Mouse (Mus musculus) lung, embryonic 14.5 days (tissue): ENCODE data around the gene Rlbp1. TPM values are rescaled to one million over a fixed set of nuclear protein-coding genes. Genes with fewer than 3 reads are reported as not detected.

ENCODE experiments used
- ATAC-seq: fragments of 200-750 bp; cut with Nextera tagmentation; 2 replicates; pipeline ENCODE4 v1.8.0; 2017; ENCODE audit warnings: mild to moderate bottlenecking, moderate TSS enrichment, moderate library complexity; ENCODE audit not compliant: insufficient read depth
- DNase-seq: peaks from one replicate; pipeline ENCODE4 v3.0.0-alpha.2; 2015
- H3K27ac ChIP-seq: fragments of 300-500 bp; sonication (generic); 2 replicates; pipeline ENCODE4 v1.5.1; 2014; ENCODE audit warnings: low read depth, mild to moderate bottlenecking, moderate library complexity
- H3K27me3 ChIP-seq: fragments of 300-500 bp; sonication (generic); 2 replicates; pipeline ENCODE4 v1.6.1; 2014; ENCODE audit warnings: low read length, control low read depth; ENCODE audit not compliant: insufficient read depth
- H3K36me3 ChIP-seq: fragments of 300-500 bp; sonication (generic); 2 replicates; pipeline ENCODE4 v1.6.1; 2014; ENCODE audit warnings: control low read depth; ENCODE audit not compliant: insufficient read depth
- H3K4me1 ChIP-seq: fragments of 300-500 bp; sonication (generic); 2 replicates; pipeline ENCODE4 v1.6.1; 2014; ENCODE audit warnings: antibody characterized with exemption, control low read depth; ENCODE audit not compliant: insufficient read depth
- H3K4me2 ChIP-seq: fragments of 300-500 bp; sonication (generic); 2 replicates; pipeline ENCODE4 v1.6.1; 2014; ENCODE audit warnings: mild to moderate bottlenecking
- H3K4me3 ChIP-seq: fragments of 300-500 bp; sonication (generic); 2 replicates; pipeline ENCODE4 v1.5.1; 2014; ENCODE audit warnings: low read depth, low read length
- H3K9ac ChIP-seq: fragments of 300-500 bp; sonication (generic); 2 replicates; pipeline ENCODE4 v1.6.1; 2014
- H3K9me3 ChIP-seq: fragments of 300-500 bp; sonication (generic); 2 replicates; pipeline ENCODE4 v1.6.1; 2016; ENCODE audit warnings: low read depth, low read length, control low read depth
- CTCF ChIP-seq: IDR thresholded peaks from 2 replicates; pipeline ENCODE4 v1.5.1; 2016; ENCODE audit warnings: antibody characterized with exemption, low read depth
- WGBS: fragments of 180-500 bp; shearing (Covaris S2); extraction: QIAGEN DNeasy Blood & Tissue Kit; methylation state at CpG from one replicate; pipeline ENCODE4 v1.1.7; 2014; 5-methylcytosine and 5-hydroxymethylcytosine counted together
- polyA plus RNA-seq: library from polyadenylated mRNA; unstranded; fragments of >200 nt; fragmentation: Nextera tagmentation; extraction: Ambion mirVana; gene quantifications from 2 replicates; pipeline ENCODE4 v1.2.1, GENCODE M21; 2014

Rlbp1 gene
- polyA plus RNA-seq, 1 experiment from 2014 or later: 0.54 TPM

- under 1% methylated on average over 44 of the region's 44 CpGs for WGBS
- H3K4me2 ChIP-seq: peak within 1 kb of the TSS; percentile 93
- peak within 1 kb of the TSS; percentile 65 for H3K4me3 ChIP-seq
- H3K4me1 ChIP-seq: no peaks in the 10 kb centered on the region
- ATAC-seq (peak; percentile 96), DNase-seq (peak; percentile 99)
- TF ChIP-seq CTCF: no peak
- H3K27me3 ChIP-seq: no peaks in the 10 kb centered on the region
- no peaks in the 10 kb centered on the region for H3K9me3 ChIP-seq
- H3K36me3 ChIP-seq: no peaks in the 10 kb centered on the region; the same call in 1 of the 2 replicates
- peak within 1 kb of the TSS; percentile 87 for H3K27ac ChIP-seq
- H3K9ac ChIP-seq: peak within 1 kb of the TSS; percentile 71
Observed at GRCm38 (mm10) chr7:79391883-79392649, 5.2 kb upstream of the Rlbp1 start, which contains the start of gene Fanci. Fanci (plus strand) TSS chr7:79391929.

DNA sequence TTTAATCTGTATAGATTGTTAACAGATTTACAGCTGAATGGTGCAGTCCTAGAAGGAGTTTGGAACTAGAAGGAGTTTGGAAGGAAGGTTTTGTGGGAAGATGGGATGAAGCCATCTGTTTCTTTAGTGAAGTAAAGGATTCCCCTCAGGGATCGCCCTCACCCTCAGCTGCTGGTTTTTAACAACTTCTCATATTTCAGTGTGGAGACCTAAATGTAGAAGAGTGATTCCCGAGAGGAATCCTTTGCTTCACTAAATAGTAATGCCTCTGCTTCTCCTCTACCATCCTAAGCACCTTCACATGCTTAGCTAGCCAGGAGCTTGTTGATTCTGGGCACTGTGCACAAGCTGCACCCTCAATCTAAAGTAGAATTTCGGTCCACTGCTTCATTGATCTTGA, 4.6 kb upstream of the Rlbp1 start:
- Histone ChIP-seq H3K27me3 (no peaks in the 10 kb centered on the region), H3K4me3 (peak overlapping the region; percentile 65), H3K9ac (peak overlapping the region; percentile 71), H3K9me3 (no peaks in the 10 kb centered on the region), H3K36me3 (no peaks in the 10 kb centered on the region; the same call in 1 of the 2 replicates), H3K27ac (peak overlapping the region; percentile 87), H3K4me1 (no peaks in the 10 kb centered on the region), H3K4me2 (peak overlapping the region; percentile 93)
- DNase-seq (no peak), ATAC-seq (peak; percentile 10; the same call in 1 of the 2 replicates)
- TF ChIP-seq CTCF: no peak
- 2% methylated on average over 3 of the region's 3 CpGs for WGBS

DNA sequence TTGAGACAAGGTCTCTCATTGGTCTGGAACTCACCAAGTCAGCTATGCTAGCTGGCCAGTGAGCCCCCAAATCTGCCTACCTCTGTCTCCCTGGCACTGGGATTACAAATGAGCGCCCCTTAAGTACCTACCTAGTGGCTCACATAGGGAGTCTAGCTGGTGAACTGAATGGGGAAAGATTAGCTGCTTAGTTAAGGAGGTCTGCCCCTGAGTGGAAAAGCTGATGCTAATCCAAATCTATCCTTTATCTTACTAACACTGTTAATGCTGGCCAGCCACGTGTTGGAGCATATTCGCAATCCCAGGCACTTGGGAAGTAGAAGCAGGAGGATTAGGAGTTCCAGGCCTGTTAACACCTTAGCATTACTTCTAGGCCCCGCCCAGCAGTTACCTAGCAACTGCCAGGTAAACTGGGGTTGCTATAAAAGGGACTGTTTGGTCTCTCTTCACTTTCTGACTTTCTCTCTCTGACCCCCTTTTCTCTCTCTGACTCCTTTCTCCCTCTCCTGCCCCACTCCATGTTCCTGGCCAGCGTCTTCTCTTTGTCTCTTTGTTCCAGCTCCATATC, 3.4 kb upstream of the Rlbp1 start:
- ATAC-seq (no peak), DNase-seq (peak; percentile 27)
- 52% methylated on average over 5 of the region's 5 CpGs for WGBS

DNA sequence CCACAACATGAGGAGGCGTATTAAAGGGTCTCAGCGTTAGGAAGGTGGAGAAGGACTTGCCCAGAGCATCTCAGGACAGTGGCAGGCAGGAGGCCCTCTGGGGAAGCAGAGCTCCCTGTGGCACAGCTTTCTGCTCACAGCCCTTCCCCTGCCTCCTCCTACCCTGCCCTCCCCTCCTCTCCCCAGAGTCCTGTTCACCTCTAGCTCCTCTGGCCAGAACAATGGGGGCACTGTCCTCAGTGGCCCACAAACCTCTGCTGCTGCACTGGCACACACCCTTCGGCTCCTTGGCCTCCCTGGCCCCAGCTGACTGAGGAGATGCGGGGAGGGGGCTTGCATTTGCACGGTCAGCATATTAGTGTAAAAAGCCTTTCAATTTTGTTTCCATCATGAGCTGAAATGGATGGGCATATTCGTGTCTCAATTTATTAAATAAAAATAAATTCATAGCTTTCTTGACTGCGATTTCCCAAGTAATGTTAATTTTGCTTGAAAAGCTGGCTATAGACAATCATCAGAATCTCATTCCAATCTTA, 1.9 kb upstream of the Rlbp1 start:
- Histone ChIP-seq H3K4me2 (no peak overlapping the region), H3K27ac (no peak overlapping the region), H3K9ac (no peak overlapping the region), H3K4me3 (no peak overlapping the region), H3K27me3 (no peaks in the 10 kb centered on the region), H3K9me3 (no peaks in the 10 kb centered on the region), H3K4me1 (no peaks in the 10 kb centered on the region), H3K36me3 (no peaks in the 10 kb centered on the region)
- no peak for TF ChIP-seq CTCF
- DNase-seq (peak; percentile 15), ATAC-seq (no peak)
- WGBS: 70% methylated on average over 7 of the region's 7 CpGs

More for the DNA sequence above, 3.4 kb upstream of the Rlbp1 start:
- Histone ChIP-seq H3K4me2 (no peak overlapping the region), H3K4me1 (no peaks in the 10 kb centered on the region), H3K27me3 (no peaks in the 10 kb centered on the region), H3K4me3 (no peak overlapping the region), H3K36me3 (no peaks in the 10 kb centered on the region), H3K9ac (no peak overlapping the region), H3K9me3 (no peaks in the 10 kb centered on the region), H3K27ac (no peak overlapping the region)
- TF ChIP-seq CTCF: no peak

DNA sequence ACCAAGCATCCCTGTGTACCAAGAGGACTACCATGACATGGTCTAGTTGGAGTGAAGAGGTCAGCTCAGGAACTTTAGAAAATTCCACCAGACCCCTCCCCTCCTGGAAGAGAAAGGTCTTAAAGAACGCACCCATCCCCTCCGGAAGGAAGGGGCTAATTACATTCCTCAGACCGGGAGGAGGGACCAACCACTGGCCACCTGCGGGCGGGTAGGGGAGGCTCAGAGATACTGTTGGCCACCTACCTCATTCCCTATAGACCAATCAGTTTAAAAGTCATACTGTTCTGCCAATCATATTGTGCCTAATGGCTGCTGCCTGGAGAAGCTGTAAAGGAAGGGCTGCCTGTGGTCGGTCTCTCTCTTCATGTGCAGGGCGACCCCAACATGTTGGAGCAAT, 1.1 kb upstream of the Rlbp1 start:
- Histone ChIP-seq H3K9me3 (no peaks in the 10 kb centered on the region), H3K9ac (no peak overlapping the region), H3K4me3 (no peak overlapping the region), H3K27ac (no peak overlapping the region), H3K36me3 (no peaks in the 10 kb centered on the region), H3K27me3 (no peaks in the 10 kb centered on the region), H3K4me1 (no peaks in the 10 kb centered on the region), H3K4me2 (no peak overlapping the region)
- no peak for ATAC-seq
- no peak for TF ChIP-seq CTCF
- DNase-seq: no peak
- WGBS: 42% methylated on average over 7 of the region's 7 CpGs

DNA sequence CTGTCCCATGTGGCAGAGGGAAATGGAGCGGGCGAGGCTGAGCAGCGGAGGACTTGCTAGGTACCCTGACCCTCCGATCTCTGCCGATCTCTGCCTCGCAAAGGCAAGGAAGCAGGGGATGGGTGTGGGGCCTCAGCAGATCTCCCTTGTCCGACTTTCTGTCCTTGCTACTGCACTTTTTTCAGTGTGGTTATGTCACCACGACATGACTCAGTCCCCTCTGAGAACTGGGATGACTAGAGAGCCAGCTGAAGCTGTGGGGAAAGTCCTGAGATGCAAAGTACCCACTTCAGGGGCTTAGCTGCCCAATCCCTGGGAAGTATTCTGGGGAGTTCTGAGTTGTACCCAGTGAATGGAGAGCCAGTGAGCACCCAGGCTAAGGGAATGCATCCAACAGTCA, 292 bp upstream of the Rlbp1 start:
- DNase-seq (no peak), ATAC-seq (no peak)
- WGBS: 76% methylated on average over 8 of the region's 8 CpGs
- no peaks in the 10 kb centered on the region for H3K27me3 ChIP-seq
- 0 out of 2 replicates have a peak overlapping the region, but pooled peaks have one; percentile 42 for H3K27ac ChIP-seq
- no peak for TF ChIP-seq CTCF
- H3K4me3 ChIP-seq: no peak overlapping the region
- H3K36me3 ChIP-seq: no peaks in the 10 kb centered on the region
- no peaks in the 10 kb centered on the region for H3K4me1 ChIP-seq
- no peak overlapping the region for H3K9ac ChIP-seq
- H3K9me3 ChIP-seq: no peaks in the 10 kb centered on the region
- H3K4me2 ChIP-seq: no peak overlapping the region
